Mouse (Mus musculus) CD8-positive naive resting alpha-beta T cell, adult 57 days (primary cell): ENCODE measurements around the gene Mfsd9. TPM values are rescaled to one million over a fixed set of nuclear protein-coding genes. Genes with fewer than 3 reads are reported as not detected.

Experiments
- total RNA-seq: library from RNA; stranded (reverse); gene quantifications from one replicate; pipeline ENCODE4 v1.2.4, GENCODE M21; 2023

Mfsd9 gene
- 1.5 TPM for total RNA-seq

GRCm38 (mm10) chr1:40790324-40791141 lies at the start of gene Mfsd9:
Gene Mfsd9, minus strand, starts transcription at chr1:40790687.

GRCm38 (mm10) chr1:40805351-40805750 lies 14.9 kb upstream of the Mfsd9 start, which contains the start of gene Tmem182:
Gene Tmem182, plus strand, starts transcription at chr1:40805601.

Other genes with a start within 250 kb of the Mfsd9 start
- not detected for gene Slc9a4, start 210.6 kb downstream of the Mfsd9 start, total RNA-seq
- not detected for gene Slc9a2, start 110.1 kb downstream of the Mfsd9 start, total RNA-seq
- gene Tmem182, start 14.9 kb upstream of the Mfsd9 start, total RNA-seq = not detected